ENCODE assay signal across 11 mouse cellular contexts in genomic region chr15:6044511-6045256, GRCm38 (mm10).
DNase-seq lines count a peak whose midpoint lies in the region.
"Had no signal": no experiment of that assay in that cellular context is flagged by ENCODE, and none has a peak within 500 bp of the region (broad histone marks: within the 10 kb centered on the region; RNA-seq: fewer than 3 reads in every experiment).

No protein-coding gene starts in this region.

- DNase-seq in spleen, adult 12 weeks (ENCODE audit: low spot score) = peak; percentile 22
- DNase-seq in spleen, postnatal 10 days (ENCODE audit: low spot score in 2 of 2) = no peak
- peak; percentile 42 for DNase-seq in induced T-regulatory cell, adult 2 months (ENCODE audit: low read depth)
- DNase-seq in kidney, postnatal 36 days = peak; percentile 16 to 39
- peak; percentile 55 for DNase-seq in yolk sac, embryonic 10.5 days (ENCODE audit: low spot score)
- DNase-seq in cerebellum, adult 11 months = no peak
- DNase-seq in spleen, postnatal 36 days (ENCODE audit: low spot score in 2 of 2) = no peak
- no peak for DNase-seq in adrenal gland, adult 18-20 months (ENCODE audit: low spot score in 2 of 2)
- DNase-seq: cerebellum, adult 9-10 months; gastrocnemius, postnatal 36 days; right cerebral cortex, postnatal 14 days had no signal

Comparison
In these comparisons a context has a peak if more than half of its experiments do, and no peak if none do; other contexts are left out.
1. DNase-seq: peak in spleen, adult 12 weeks (single experiment), induced T-regulatory cell, adult 2 months (single experiment), kidney, postnatal 36 days (2 of 2) and yolk sac, embryonic 10.5 days (single experiment); none in spleen, postnatal 10 days (0 of 2), cerebellum, adult 11 months (single experiment), spleen, postnatal 36 days (0 of 2) and adrenal gland, adult 18-20 months (0 of 2).